Mouse (Mus musculus): ENCODE measurements at regions not wholly inside any gene's neighbourhood (a gene's known extent, or its start where the extent isn't known, plus 50 kb on each side); places are given as distances from the start of the nearest gene placed in this dataset.

DNA sequence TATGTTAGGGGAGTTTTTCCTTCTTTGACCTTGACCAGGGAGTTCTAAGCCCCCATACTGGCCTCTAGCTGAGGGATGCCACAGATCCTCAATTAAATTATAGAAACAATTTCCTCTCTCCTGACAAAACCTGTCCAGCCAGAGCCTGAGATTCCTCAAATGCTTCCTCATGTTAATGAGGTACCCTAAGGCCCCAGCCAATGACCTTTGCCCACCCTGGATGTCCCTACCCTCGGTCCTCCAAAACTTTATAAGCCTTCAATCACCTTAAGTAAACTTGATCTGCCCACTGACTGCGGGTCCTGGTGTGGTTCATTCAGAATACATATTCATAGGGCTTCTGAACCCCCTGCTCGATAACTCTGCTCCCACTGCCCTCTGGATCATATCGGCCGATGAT, 227.7 kb upstream of the Vstm2b start:
- DNase-seq (ENCODE audit: low spot score in 2 of 2): no peak

DNA sequence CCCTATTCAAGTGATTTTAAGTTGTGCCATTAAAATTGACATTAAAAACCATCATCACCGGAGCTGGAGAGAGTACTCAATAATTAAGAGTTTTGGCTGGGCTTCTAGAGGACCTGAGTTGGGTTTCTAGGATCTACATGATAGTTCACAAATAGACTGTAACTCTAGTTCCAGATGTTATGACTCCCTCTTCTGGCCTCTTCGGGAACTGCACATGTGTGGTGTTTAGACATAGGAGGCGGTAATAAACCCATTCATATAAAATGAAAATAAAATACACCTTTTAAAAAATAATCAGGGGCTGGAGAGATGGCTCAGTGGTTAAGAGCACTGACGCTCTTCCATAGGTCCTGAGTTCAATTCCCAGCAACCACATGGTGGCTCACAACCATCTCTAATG, 227.1 kb upstream of the Vstm2b start:
- DNase-seq (ENCODE audit: low spot score in 2 of 2): no peak

DNA sequence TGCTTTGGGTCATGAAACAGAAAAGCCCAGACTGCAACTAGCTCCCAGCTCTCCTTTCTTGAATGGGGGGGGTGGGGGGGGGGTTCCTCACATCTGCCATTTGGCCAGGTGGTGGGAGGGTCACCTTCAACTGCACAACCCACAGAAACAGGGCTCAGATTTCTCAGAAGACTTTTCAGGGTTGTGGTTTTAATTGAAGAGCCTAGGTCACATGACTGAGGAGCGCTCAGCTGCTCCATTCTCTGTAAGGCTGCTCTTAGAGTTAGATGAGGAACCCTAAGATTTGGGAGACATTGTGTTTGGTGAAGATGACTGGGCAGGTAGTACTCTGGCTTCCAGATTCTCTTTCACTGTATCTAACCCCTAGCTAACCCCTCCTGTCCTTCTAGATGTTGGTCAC, 225.8 kb upstream of the Vstm2b start:
- DNase-seq (ENCODE audit: low spot score in 2 of 2): no peak

DNA sequence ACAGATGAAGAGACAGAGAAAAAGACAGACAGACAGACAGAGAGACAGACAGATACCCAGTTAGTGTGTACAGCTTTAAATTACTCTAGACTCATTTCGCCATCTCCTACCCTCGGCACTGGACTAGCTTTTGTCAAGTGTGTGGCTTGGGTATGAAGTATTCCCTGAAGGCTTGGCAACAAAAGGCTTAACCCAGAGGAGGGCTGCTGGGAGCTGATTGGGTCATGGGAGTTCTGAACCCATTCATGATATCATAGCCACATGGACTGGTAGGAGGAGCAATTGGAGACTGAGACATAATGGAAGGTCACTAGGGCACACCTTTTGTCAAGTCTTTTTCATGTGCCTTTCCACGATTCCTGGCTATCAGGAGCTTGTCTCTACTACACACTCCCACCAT, 223.7 kb upstream of the Vstm2b start:
- no peak for DNase-seq (ENCODE audit: low spot score in 2 of 2)

DNA sequence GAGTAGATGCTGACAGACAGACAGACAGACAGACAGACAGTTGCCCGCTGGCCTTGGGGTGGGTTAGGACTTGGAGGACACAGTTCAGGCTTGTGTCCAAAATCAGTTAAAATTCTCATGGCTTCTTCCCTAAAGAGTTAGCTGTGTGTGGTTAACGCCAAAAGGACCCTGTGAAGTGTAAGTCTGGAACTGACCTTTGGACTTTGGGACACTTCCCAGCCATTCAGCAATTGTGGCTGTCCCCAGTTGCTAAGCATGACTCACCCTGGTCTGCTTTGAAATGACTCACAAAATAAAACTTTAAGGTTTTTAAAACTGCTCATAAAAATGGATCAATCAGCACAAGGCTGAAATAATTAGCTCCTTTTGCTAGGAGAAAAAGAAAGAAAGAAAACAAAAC, 220.5 kb upstream of the Vstm2b start:
- no peak for DNase-seq (ENCODE audit: low spot score in 2 of 2)

DNA sequence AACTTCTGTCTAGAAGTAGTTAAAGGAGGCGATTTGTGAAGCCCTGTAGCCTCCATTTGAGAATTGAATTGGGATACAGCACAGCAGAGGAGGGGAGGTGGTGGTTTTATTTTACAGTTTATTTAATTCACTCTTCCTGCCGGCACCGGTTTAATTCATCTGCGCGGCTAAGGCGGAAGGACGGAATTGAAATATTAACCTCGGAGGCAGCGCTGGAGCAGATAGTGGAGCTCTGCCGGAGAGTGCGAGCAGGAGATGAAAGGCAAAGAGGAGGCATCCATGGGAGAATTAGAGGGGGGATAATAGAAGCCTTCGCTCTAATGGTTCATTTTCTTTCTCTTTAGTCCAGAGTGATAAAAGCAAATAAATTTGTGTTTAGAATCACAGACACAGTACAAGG, 217.6 kb upstream of the Vstm2b start:
- no peak for DNase-seq (ENCODE audit: low spot score in 2 of 2)

DNA sequence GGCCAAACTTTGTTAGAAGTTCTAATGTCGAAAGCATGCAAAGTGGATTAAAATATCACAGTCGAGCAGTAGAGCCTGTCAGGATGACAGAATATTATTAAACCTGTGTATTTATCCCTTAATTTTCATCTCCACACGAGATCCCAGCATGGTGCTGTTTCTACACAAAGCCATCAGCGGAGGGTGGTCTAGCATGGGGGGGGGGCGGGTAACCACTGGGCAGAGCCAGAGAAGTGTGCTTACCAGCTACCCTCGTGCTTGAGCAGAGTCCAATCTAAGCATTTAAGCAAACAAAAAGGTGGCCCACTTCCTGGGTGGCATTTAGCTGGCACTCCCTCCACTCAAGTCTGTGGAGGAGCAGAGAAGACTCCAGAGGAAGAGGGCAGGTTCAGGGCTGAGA, 217.1 kb upstream of the Vstm2b start:
- DNase-seq (ENCODE audit: low spot score in 2 of 2): no peak

DNA sequence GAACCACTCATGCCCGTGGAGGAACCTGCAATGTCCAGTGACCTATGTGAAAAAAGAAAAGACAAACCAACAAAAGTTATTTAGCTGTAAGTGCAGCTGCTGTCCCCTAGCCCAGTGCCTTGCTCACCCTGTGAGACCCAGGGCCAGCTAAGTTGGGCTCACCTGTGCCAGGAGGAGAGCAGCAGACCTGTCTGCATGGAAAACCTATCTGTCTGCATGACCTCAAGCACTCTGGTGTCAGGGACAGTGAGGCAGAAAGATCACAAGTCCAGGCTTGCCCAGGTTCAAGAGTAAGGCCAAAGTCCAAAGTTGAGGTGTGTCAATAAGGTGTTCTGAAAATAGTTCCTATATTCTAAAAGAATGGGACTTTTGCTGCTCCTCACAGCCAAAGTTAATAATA, 215.0 kb upstream of the Vstm2b start:
- DNase-seq (ENCODE audit: low spot score in 2 of 2): no peak

DNA sequence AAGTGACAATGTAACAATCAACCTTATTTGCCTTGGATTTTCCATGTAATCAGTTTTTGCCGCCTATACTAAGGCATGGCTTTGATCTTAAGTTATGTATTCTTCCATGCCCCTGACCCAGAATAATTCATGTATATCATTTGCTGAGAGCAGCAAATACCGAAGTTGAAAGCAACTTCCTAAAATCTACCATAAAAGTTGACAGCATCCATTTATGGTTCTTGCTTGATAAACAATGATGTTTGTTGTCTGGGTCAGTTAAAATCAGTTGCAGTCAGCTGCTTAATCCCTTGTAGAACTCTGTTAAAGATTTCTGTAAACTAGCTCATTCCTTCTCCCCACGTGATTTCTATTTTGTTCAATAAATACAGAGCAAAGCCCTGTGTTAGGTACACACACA, 214.5 kb upstream of the Vstm2b start:
- DNase-seq (ENCODE audit: low spot score in 2 of 2): no peak

DNA sequence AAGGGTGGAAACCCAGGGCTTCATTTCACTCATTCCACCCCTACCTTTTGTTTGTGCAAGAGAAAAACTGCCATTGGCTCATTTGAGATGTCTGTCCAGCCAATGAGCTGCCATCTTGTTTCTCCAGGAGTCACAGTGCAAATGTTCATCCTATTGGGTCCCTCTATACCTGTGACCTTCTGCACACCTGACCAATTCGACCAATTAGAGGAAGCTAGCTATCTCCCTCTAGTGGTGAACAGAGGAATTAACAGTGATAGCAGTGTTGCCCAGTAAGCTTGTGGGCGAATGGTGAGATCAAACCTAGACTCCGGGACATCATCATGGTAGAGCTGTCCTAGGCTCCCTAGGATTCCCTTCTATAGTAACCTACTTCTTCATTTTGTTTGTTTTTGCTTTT, 211.1 kb upstream of the Vstm2b start:
- DNase-seq (ENCODE audit: low spot score in 2 of 2): no peak

DNA sequence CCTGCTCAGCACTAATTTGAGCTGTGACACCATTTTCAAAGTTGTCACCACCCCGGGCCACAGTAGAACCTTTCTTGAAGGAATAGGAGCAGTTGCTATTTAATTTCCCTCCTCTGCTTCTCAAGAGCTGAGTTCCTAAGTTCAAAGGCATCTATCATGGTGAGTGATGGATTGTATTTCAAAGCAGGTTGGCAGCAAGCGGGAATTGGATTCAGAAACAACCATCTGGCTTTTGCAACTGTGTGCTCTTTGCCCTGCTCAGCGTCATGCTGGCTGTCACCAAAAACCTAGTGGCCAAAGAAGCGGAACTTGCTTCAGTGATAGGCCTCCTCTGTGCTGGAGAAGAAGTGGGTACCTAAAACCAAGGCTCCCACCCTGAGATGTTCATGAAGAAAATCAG, 209.6 kb upstream of the Vstm2b start:
- DNase-seq (ENCODE audit: low spot score in 2 of 2): no peak

DNA sequence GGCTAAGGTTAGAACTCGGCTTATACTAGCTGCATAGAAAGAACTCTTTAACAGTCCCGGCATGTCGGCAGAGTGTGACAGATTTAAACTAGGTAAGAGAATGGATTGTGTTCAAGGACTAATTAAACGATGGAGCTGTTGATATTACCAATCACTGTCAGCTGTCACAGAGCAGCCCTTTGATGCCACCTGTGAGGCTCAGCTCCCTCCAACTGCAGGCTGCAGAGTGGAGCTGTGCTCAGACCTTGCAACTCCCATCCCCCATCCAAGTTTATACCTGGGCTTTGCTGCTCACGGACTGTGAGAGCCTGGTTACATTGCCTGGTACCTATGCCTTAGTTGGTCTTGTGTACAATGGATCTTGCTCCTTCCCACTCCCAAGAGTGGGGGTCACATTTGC, 204.4 kb upstream of the Vstm2b start:
- DNase-seq (ENCODE audit: low spot score in 2 of 2): no peak

DNA sequence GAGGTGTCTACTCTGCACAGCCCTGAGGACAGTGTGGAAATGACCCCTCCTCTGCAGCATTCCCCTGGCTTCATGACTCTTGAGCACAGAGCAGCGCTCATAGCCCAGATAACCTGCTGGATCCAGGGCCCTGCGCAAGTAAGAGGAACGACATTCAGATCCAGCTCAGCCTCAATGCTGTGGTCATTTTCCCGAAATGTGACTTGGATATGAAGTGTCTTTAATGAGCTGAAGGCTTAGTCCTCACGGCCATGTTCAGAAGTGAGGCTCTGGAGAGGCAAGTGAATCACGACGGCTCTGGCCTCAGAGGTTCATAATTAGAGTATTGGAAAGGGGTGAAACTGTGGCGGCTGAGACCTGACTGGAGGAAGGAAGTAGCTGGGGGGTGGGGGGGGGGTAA, 200.6 kb upstream of the Vstm2b start:
- DNase-seq (ENCODE audit: low spot score in 2 of 2): no peak

DNA sequence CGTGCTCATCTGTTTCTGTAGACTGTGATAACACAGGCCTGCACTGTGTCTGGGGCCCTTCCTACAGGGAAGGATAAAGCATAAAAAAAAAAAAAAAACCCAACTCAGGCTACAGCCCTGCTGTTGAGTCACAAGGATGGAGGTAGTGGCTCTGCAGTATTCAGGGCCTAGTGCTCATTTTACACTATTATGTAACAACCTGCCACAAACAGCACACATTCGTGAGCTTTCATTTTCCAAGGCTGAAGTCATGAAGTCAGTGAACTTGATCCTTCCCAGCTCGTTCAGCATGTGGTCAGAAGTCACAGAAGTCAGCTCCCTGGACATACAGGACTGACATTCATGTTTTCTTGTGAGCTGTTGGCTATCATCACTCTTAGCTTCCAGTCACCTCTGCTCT, 199.8 kb upstream of the Vstm2b start:
- DNase-seq (ENCODE audit: low spot score in 2 of 2): no peak

DNA sequence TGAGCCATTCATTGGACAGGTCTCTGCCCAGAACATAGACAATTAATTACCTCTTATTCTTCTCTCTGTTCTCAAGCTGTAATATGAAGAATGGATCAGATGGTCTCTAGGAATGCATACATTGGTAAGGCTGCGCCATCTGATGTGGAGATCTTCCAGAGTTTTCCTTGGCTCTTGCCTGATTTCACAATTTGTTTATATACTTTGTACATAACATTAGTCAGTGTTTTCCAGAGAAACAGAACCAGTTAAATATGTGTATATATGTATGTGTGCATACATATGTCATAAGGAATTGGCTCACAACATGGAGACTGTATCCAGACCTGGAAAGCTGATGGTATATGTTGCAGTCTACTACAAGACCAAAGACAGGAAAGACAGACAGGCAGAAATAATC, 198.5 kb upstream of the Vstm2b start:
- DNase-seq (ENCODE audit: low spot score in 2 of 2): no peak

DNA sequence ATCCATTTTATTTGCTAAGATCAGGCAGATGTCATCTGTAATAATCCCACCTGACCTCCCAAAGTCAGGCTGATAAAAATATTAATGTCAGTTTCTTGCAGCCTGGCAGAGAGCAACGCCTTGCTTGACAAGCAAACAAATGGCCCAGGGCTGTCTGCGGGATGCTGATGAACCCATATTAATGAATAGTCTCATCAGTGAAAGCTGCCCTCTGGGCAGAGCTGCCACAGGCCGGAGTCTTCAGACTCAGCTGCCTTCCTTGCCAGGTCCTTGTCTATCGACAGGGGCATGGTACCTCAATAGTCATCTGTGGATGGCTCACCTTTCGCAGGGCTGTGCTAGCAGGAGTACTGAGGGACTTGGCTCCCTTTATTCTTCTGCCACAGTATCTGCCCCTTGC, 197.5 kb upstream of the Vstm2b start:
- no peak for DNase-seq (ENCODE audit: low spot score in 2 of 2)

DNA sequence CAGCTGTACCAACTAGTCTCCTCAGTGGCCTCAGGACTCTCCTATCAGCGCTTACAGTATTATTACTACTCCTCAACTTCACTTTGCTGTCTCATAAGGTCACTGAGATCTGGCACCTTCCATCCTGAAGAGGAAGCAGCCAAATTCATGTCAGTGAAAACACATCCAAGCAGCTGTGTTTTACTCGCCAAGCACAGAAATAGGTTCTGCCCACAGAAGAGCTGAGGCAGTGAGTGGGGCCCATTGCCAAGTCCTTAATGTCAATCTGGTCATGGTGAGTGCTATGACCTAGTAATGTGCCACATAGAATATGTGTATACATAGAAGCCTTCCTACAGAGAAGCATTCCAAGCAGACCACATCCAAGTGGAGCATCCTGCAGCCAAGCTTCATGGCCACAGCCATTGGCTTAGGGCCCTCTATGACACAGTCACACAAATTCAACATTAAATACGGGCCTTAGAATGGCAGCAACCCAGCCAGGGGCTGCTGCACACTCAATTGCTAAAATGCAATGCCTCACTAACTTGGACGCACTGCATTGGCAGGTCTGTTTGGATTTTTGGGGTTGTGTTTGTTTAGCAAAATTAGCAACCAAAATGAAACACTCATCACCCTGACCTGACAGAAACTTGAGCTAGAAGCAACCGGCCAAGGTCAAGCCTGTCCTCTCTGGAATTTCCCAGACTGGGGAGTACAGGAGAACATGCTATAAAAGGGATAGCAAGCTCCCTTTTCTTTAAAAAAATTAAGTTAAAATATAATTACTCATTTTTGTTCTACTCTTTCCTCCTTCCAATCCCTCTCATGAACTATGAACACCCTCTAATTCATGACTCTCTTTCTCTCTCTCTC, 195.7 kb upstream of the Vstm2b start:
- peak in 1 of 2 experiments; percentile 17 for DNase-seq (ENCODE audit: low spot score in 2 of 2)

DNA sequence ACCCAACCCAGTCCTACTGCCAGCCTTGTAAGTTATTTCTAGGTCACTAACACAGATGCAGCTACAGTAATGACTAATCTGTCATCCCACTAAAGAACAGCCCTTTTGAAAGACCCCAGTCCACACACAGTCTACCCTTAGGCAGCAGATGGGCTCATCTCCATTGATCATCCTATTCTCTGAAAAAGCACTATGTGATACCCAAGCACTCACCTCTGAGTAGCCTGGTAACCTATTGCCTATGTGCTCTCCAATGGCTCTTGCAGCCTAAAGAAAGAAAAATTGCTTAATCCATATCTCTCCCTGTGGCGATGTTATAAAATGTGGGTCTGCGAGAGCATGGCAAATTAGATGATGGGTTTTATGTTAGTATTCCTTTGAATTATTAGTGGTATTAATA, 189.9 kb upstream of the Vstm2b start:
- no peak for DNase-seq (ENCODE audit: low spot score in 2 of 2)

DNA sequence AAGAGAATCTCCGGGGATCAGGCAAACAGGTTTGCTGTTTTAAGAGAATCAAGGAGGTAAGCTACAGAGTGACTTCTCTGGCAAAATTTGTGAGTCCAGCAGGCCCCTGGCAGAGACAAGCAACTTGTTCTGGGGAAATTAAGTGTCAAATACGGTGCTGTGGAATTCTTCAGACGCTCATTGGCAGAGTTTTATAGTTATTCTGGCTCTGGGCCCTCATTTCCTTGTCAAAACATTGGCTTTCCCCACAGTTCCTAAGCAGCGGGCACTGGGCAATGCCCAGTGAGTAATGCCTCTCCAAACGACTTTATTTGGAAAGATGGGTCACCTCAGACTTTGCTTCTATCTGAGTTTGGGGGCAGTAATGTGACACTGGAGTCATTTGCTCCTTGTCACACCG, 180.1 kb upstream of the Vstm2b start:
- no peak for DNase-seq (ENCODE audit: low spot score in 2 of 2)

DNA sequence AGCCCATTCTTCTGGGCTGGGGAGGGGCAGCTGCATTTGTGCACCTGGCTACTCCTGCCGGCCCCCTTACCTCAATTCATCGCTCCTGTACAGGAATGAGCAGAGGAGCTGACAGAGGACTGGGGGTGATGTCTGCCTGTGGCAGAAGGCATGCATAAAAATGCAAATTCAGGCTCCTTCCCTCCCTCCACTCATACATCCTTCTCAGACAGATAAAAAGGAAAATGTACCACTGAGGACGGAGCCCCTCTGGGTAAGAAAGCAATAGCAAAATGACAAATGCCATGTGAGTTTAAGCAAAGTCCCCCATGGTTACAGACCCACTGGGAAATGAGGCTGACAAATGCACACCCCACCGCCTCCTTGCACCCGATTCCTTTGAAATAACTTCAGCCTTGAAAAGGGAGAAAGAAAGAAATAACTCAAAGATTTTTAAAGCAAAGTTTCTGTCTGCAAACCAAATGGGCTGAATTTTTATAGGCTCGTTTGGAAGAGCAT, 161.1 kb upstream of the Vstm2b start:
- no peak for DNase-seq (ENCODE audit: low spot score in 2 of 2)

DNA sequence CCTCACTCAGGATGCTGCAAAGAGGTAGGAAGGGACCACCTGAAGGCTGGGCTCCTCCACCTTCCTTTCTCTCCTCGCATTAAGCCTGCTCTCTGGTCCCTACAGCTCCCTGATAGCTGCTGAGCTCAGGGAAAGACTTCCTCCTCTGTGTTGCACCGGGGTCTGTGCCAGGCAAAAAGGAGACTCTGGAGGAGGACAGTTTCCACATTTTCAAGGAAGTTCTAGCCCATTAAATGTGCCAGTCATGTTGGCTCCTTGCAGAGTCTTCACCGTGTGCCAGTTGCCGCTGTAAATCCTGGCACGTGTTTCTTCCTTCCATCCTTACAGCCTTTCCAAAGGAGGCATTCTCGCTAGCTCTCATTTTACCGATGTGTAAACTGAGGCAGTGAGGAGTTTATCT, 160.6 kb upstream of the Vstm2b start:
- DNase-seq (ENCODE audit: low spot score in 2 of 2): no peak

DNA sequence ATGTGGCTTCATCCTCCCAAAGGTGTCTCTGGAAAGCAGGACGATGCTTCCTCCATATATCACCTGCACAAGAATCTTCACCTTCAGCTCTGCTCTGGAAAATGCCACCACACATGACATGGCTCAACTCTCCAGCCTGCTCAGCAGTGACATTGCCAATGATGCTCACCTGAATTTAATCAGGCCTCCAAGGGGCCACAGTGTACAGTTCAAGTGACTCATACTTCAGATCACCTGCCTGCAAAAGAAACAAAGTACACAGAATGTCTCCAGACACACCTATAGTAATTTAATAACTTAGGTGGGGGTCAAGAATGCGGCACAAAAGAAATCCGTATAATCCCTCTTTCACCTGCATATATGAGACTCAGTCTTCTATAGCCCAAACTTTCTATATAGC, 160.0 kb upstream of the Vstm2b start:
- no peak for DNase-seq (ENCODE audit: low spot score in 2 of 2)

DNA sequence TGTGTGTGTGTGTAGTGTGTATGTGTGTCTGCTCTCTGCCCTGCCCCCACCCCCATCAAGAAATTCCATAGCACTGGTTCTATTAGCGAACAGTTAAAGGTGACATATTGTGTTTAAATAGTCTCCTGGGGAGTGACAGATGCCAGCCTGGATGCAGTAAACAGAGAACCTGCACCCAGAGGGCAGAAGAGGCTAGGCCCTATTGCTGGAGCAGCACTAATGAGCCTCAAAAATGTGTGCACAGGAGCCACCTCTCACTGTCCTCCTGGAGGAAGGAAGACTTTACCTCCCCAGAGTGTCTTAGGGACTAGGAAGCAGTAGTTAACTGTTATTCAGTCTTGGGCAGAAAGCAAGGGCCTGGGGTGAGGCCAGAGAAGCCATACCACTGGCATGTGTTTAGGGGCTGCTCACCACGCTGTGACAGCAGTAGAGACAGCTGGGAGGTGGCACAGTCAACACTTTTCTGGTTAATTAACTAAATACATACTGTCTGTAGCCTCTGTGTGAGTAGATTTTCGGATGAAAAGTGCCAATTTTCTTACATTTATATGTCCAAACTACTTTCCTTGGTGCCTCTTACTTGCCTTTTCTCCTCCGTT, 155.5 kb upstream of the Vstm2b start:
- no peak for DNase-seq (ENCODE audit: low spot score in 2 of 2)

DNA sequence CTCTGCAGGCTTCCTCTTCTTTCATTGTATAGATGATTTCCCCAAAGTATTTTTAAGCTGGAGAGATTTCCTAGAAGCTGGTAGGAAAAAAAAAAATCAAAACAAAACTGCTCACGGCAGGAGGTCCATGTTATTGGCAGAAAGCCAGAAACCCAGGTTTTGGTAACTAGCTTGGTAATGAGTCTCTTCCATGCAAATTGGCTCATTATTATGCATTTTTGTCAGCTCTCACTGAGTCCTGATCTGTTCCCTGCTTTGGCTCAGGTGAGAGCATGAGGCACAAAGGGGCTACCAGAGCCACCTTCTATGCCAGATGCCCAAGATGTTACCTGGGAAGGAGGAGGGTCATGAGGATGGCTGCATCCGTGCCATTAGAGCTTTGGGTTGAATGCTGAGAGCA, 146.3 kb upstream of the Vstm2b start:
- no peak for DNase-seq (ENCODE audit: low spot score in 2 of 2)

All from urinary bladder, postnatal 4 days (tissue).